Mouse (Mus musculus): Measurements from ENCODE around the gene Ccdc6.
A peak's percentile ranks its signal among the peaks of the same experiment; 100 is the strongest.

Ccdc6 gene

GRCm38 (mm10) chr10:70095031-70095470 is 1.9 kb upstream of the Ccdc6 start:
- peak; percentile 75 for DNase-seq (ENCODE audit: extremely low spot score)

- no peak for DNase-seq (ENCODE audit: extremely low spot score)
Observed at GRCm38 (mm10) chr10:70095506-70096270, 1.2 kb upstream of the Ccdc6 start.

- DNase-seq (ENCODE audit: extremely low spot score) = peak; percentile 60
Observed at GRCm38 (mm10) chr10:70097291-70097901, 475 bp downstream of the Ccdc6 start.

- DNase-seq (ENCODE audit: extremely low spot score) = peak; percentile 56
Observed at GRCm38 (mm10) chr10:70097911-70098569, 1.1 kb downstream of the Ccdc6 start.

DNA sequence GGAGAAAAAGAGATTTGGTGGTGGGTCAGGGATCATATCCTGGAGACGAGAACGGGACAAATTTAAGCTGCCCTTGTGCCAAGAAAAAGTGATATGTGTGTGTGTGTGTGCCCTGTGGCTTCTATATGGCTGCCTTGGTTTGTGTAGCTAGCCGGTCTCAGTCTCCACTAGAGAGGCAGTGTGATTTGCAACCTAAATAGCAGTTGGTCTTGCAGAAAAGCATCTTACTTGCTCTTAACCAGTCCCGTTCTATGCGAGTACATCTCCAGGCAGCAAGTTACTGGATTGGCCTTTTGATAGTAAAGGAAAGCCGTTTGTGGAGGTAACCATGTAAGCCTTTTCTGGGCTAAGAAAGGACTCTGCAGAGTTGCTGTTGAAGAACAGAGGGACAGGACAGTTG is 1.7 kb downstream of the Ccdc6 start:
- DNase-seq (ENCODE audit: extremely low spot score) = peak; percentile 36

DNA sequence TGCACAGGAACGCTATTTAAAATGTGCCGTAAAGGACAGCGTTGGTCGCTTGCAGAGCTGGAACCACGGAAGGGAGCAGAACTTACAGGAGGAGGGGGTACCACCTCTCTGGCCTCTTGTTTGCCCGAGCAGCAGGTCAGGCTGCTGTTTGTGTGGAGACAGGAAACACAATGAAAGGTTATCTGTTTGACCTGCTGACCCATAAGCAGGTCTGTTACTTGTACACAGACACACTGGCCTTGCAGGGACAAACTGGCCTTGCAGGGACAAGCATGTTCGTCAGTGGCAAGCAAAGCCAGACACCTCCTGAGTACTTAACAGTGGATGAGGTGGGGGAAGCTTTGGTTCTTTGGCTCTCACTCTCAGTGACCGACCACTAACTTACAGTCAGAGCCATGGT is 2.1 kb downstream of the Ccdc6 start:
- DNase-seq (ENCODE audit: extremely low spot score) = peak; percentile 33

DNA sequence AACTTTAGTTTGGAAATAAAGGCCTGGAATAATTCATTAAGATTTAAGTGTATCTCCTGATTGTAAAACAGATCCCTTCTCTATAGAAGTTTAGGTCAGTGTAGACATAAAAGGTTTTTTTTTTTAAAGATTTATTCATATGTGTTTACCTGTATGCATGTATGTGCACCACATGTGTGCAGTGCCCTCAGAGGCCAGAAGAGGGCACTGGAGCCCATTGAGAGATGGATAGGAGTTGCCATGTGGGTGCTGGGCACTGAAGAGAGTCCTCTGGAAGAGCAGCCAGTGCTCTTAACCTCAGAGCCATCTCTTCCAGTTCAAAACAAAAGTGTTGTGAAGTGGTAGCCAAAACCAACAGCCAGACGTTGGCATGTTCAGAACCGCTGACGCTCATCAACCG is 5.2 kb downstream of the Ccdc6 start:
- DNase-seq (ENCODE audit: extremely low spot score) = no peak

- no peak for DNase-seq (ENCODE audit: extremely low spot score)
Observed at GRCm38 (mm10) chr10:70108016-70108415, 11.1 kb downstream of the Ccdc6 start.

- DNase-seq (ENCODE audit: extremely low spot score) = no peak
Observed at GRCm38 (mm10) chr10:70109974-70110373, 13.1 kb downstream of the Ccdc6 start.

DNA sequence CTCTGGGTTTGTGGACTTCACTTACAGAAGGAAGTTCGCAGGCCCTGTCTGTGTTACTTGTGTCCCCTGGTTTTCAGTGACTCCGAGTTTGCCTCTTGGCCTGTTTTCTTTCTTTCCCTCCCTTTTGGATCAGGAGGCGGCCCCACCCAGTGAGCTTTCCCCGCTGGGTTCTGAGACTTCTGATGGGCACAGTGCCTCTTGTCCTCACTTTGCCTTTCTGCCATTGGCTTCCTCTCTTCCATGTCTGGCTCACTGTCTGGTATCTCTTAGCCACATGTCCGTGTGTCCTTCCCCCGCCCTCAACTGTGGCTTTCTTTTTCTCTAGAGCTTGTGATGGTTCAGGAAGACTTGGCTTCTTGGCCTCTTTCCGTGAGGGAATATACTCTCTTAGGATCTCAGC is 13.9 kb downstream of the Ccdc6 start:
- no peak for DNase-seq (ENCODE audit: extremely low spot score)

- no peak for DNase-seq (ENCODE audit: extremely low spot score)
Observed at GRCm38 (mm10) chr10:70111643-70112042, 14.7 kb downstream of the Ccdc6 start.

GRCm38 (mm10) chr10:70114048-70114635 is 17.2 kb downstream of the Ccdc6 start:
- DNase-seq (ENCODE audit: extremely low spot score) = no peak

DNA sequence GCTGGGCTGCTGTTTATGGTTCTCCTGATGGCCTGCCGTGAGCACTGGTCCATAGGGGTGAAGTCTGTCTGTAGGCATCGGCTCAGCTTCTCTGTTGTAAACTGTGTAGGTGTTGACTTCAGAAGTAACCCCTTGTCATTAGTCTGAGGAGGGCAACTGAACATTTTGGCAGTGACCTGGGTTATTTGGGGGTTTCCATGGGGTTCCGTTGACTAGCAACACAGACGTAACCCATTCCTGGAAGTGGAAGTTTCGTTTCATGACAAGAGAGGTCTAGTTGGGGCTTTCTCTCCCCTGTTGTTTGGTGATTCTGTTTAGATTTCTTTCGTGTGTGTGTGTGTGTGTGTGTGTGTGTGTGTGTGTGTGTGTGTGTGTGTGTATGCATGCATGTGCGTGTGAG is 19.5 kb downstream of the Ccdc6 start:
- no peak for DNase-seq (ENCODE audit: extremely low spot score)

GRCm38 (mm10) chr10:70119451-70119850 is 22.5 kb downstream of the Ccdc6 start:
- no peak for DNase-seq (ENCODE audit: extremely low spot score)

GRCm38 (mm10) chr10:70119851-70120370 is 23.0 kb downstream of the Ccdc6 start:
- DNase-seq (ENCODE audit: extremely low spot score) = no peak

- DNase-seq (ENCODE audit: extremely low spot score) = no peak
Observed at GRCm38 (mm10) chr10:70120671-70121405, 23.9 kb downstream of the Ccdc6 start.

DNA sequence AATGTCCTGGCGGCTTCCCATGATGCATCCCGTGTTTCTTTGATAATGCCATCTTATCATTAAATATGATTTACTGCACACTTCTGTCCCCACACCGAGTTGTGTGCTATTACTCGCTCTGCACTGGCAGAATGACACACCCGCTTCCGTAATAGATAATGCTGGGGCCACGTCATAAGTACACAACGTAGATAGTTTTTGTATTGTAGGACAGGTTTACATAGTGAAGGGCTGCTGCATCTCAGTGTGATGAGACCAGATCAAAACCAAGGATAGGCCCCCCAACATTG is 24.4 kb downstream of the Ccdc6 start:
- DNase-seq (ENCODE audit: extremely low spot score) = no peak

DNA sequence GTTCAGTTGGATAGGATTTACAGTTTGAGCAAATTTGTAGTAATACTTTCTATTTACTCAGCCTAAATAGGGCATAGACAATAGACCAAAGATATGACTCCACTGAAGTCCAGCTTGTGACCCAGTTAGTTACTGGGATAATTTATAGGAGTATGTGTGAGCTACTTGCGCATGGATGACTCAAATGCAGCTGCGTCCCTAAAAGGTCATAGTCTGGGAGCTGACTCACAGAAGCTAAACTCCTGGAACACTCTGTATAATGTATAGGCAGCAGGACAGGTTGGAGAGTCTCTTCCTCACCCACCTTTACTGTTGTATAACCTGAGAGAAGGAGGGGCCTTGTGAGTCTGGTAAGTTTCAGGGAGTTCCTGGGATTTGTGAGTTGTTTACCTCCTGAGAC is 26.5 kb downstream of the Ccdc6 start:
- no peak for DNase-seq (ENCODE audit: extremely low spot score)

DNA sequence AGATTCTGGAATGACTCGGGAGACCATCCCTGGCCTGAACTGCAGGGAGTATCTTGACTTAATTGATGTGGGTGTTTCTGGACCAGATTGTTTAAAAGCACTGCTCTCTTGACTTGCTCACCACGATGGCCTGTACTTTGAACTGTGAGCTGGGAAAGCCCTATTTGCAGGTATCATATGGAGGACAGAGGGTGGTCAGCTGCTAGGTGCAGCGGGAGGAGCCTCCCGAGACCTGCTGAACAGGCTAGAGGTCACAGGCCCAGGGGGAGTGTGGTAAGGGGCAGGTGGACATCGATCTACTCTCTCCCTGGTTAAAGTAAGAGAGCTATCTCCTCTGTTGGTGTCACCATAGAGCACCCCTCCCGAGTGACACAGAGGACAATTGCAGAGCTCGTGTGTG is 28.6 kb downstream of the Ccdc6 start:
- DNase-seq (ENCODE audit: extremely low spot score) = no peak

- DNase-seq (ENCODE audit: extremely low spot score) = no peak
Observed at GRCm38 (mm10) chr10:70127273-70127672, 30.4 kb downstream of the Ccdc6 start.

DNA sequence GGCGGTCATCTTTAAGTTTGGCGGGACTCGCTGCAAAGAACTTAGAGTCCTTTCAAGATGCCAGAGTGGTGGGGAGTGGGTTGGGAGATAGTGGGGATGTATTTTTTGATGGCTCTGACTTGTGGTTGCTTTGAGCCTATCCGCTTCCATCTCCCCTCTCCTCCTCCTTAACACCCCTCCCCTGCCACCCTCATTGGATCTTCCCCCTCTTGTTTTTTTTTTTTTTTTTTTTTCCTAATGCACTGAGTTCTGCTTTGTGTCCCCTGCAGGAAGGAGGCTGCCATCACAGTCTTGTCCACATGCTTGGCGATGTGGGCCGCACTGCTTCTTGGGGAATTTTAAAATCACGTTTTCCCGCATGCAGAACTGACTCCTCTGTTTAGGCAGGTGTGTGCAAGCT is 31.5 kb downstream of the Ccdc6 start:
- DNase-seq (ENCODE audit: extremely low spot score) = no peak

- no peak for DNase-seq (ENCODE audit: extremely low spot score)
Observed at GRCm38 (mm10) chr10:70132087-70132560, 35.2 kb downstream of the Ccdc6 start.

Data from embryo, embryonic 9.5 days (tissue).